Mouse (Mus musculus) C2C12 (cell line): Measurements from ENCODE around the gene Ep400.

Source experiments
- CTCF ChIP-seq: IDR thresholded peaks from one replicate; pipeline ENCODE4 v1.5.1; 2011; ENCODE audit not compliant: control insufficient read depth, insufficient read depth, insufficient read length
- MAX ChIP-seq: IDR thresholded peaks from one replicate; pipeline ENCODE4 v1.6.1; 2011; ENCODE audit warnings: mild to moderate bottlenecking, control low read depth
- USF1 ChIP-seq: IDR thresholded peaks from one replicate; pipeline ENCODE4 v1.6.1; 2011; ENCODE audit warnings: low read depth, mild to moderate bottlenecking, control low read depth, moderate library complexity

DNA sequence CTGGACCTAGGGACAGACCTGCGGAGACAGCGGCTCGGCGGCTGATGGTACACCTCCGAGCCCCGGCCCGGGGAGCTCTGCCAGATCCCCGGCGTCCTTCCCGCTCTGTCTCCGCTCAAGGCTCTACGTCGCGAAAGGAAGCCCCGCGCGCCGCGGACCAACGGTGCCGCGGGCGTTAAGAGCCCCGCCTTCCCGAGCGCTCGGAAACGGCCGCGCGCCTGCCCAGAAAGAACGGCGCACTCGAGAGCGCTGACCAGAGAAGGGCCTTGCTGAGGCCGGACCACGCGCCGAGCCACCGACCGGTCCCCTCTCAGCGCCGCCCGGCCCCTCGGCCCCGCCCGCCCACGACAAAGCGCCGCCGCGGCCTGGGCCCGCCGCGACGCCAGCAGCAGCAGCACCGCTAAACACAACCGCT, 479 bp downstream of the Ep400 start:
- TF ChIP-seq MAX (no peak), CTCF (no peak), USF1 (no peak)
